Mouse (Mus musculus): Measurements from ENCODE around the gene Mcur1.

Gene Mcur1

GRCm38 (mm10) chr13:43559711-43560457 is at the start of gene Mcur1:
TSS of gene Mcur1 (minus strand) at chr13:43560191.
- peak; percentile 88 for DNase-seq

- no peak for DNase-seq
Observed at GRCm38 (mm10) chr13:43608854-43609253, 48.9 kb upstream of the Mcur1 start.

- DNase-seq: no peak
Observed at GRCm38 (mm10) chr13:43603042-43603441, 43.1 kb upstream of the Mcur1 start.

GRCm38 (mm10) chr13:43602440-43602839 is 42.4 kb upstream of the Mcur1 start:
- no peak for DNase-seq

- no peak for DNase-seq
Observed at GRCm38 (mm10) chr13:43600967-43601366, 41.0 kb upstream of the Mcur1 start.

GRCm38 (mm10) chr13:43595896-43596295 is 35.9 kb upstream of the Mcur1 start:
- peak; percentile 30 for DNase-seq

GRCm38 (mm10) chr13:43592681-43593068 is 32.7 kb upstream of the Mcur1 start:
- no peak for DNase-seq

GRCm38 (mm10) chr13:43591828-43592680 is 32.1 kb upstream of the Mcur1 start:
- peak; percentile 26 for DNase-seq

- DNase-seq: no peak
Observed at GRCm38 (mm10) chr13:43587844-43588840, 28.2 kb upstream of the Mcur1 start.

- no peak for DNase-seq
Observed at GRCm38 (mm10) chr13:43586966-43587365, 27.0 kb upstream of the Mcur1 start.

GRCm38 (mm10) chr13:43585335-43585734 is 25.3 kb upstream of the Mcur1 start:
- DNase-seq: no peak

GRCm38 (mm10) chr13:43583504-43583903 is 23.5 kb upstream of the Mcur1 start:
- no peak for DNase-seq

- DNase-seq: no peak
Observed at GRCm38 (mm10) chr13:43582961-43583360, 23.0 kb upstream of the Mcur1 start.

GRCm38 (mm10) chr13:43580661-43581060 is 20.7 kb upstream of the Mcur1 start:
- no peak for DNase-seq

- peak; percentile 36 for DNase-seq
Observed at GRCm38 (mm10) chr13:43579740-43580139, 19.7 kb upstream of the Mcur1 start.

- no peak for DNase-seq
Observed at GRCm38 (mm10) chr13:43577766-43578165, 17.8 kb upstream of the Mcur1 start.

- no peak for DNase-seq
Observed at GRCm38 (mm10) chr13:43577254-43577653, 17.3 kb upstream of the Mcur1 start.

GRCm38 (mm10) chr13:43575431-43575830 is 15.4 kb upstream of the Mcur1 start:
- DNase-seq: no peak

GRCm38 (mm10) chr13:43573979-43574378 is 14.0 kb upstream of the Mcur1 start:
- no peak for DNase-seq

GRCm38 (mm10) chr13:43567141-43567891 is 7.3 kb upstream of the Mcur1 start:
- DNase-seq: no peak

- DNase-seq: no peak
Observed at GRCm38 (mm10) chr13:43566184-43566583, 6.2 kb upstream of the Mcur1 start.

GRCm38 (mm10) chr13:43565346-43565745 is 5.4 kb upstream of the Mcur1 start:
- peak; percentile 78 for DNase-seq
